Comparison of ENCODE assay signal across 8 mouse cellular contexts in the genomic region with DNA sequence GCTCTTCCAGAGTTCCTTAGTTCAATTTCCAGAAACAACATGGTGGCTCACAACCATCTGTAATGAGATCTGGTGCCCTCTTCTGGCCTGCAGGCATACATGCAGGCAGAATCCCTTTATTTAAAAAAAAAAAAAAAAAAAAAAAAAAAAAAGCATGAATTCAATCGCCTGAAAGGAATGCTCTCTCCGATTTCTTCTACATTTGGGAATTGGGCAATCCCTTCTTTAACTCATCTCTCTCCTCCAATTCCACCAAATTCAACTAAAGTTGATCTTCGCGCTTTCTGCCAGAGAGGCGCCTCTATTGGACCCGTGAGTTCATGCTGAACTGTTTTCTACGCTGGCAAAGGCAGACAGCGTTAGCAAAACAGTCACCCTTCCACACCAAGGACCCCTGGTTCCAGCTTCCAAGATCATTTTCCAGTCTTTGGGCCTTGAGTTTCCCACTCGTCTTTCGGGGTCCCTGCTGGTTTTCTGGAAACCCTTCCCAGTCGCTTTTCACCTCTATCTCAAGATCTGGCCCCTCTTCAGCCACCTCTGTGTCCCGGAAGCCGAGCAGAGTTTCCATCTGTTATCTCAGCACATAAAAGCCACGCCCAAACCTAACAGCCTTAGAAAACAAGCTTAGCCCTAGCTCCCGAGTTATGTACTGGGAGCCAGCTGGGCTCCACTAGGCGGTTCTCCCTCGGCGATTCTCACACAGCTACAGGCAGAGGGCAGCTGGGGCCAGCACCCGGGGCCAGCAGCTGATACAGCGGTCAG. TPM values are rescaled to one million over a fixed set of nuclear protein-coding genes. Genes with fewer than 3 reads are reported as not detected.
DNase-seq lines count a peak whose midpoint lies in the region; ATAC-seq and TF ChIP-seq lines count a peak whose summit lies in the region.

No protein-coding gene starts in this region.

- TF ChIP-seq POLR2A in limb, embryonic 14.5 days (IDR thresholded peaks at IDR 0.05; ENCODE audit: borderline replicate concordance, extremely low read depth, insufficient read depth, insufficient read length): no peak

- peak overlapping the region; percentile 33; the same call in 1 of the 2 replicates for H3K27ac ChIP-seq in forebrain, embryonic 14.5 days (ENCODE audit: low read depth, low read length)
- H3K27ac ChIP-seq in hindbrain, embryonic 10.5 days: peak overlapping the region; percentile 80
- H3K27ac ChIP-seq in limb, embryonic 14.5 days (replicated peaks; ENCODE audit: low read depth, low read length): no peak overlapping the region
- H3K27ac ChIP-seq in midbrain, embryonic 14.5 days (replicated peaks; ENCODE audit: low read depth, low read length): 0 out of 2 replicates have a peak overlapping the region, but pooled peaks have one; percentile 32

- H3K27me3 ChIP-seq in forebrain, embryonic 14.5 days (replicated peaks; ENCODE audit: control insufficient read depth, insufficient read depth, low read length): no peaks in the 10 kb centered on the region
- no peaks in the 10 kb centered on the region for H3K27me3 ChIP-seq in hindbrain, embryonic 10.5 days (ENCODE audit: insufficient read depth, poor library complexity, severe bottlenecking)
- no peaks in the 10 kb centered on the region for H3K27me3 ChIP-seq in limb, embryonic 14.5 days (ENCODE audit: control insufficient read depth, insufficient read depth, low read length)
- no peaks in the 10 kb centered on the region for H3K27me3 ChIP-seq in midbrain, embryonic 14.5 days (ENCODE audit: control insufficient read depth, insufficient read depth, low read length)

- H3K9ac ChIP-seq in forebrain, embryonic 14.5 days (ENCODE audit: low read length): peak overlapping the region; percentile 53; the same call in 1 of the 2 replicates
- H3K9ac ChIP-seq in limb, embryonic 14.5 days (ENCODE audit: low read depth, low read length, severe bottlenecking): 0 out of 2 replicates have a peak overlapping the region, but pooled peaks have one; percentile 12
- peak overlapping the region; percentile 43; the same call in 1 of the 2 replicates for H3K9ac ChIP-seq in midbrain, embryonic 14.5 days (replicated peaks; ENCODE audit: low read length)

- peaks cover 6% of the 10 kb centered on the region; the same call in 1 of the 2 replicates for H3K36me3 ChIP-seq in forebrain, embryonic 14.5 days (ENCODE audit: control insufficient read depth, insufficient read depth, low read length)
- H3K36me3 ChIP-seq in hindbrain, embryonic 10.5 days: peaks cover 18% of the 10 kb centered on the region
- H3K36me3 ChIP-seq in limb, embryonic 14.5 days (ENCODE audit: control insufficient read depth, insufficient read depth, low read length): peaks cover 14% of the 10 kb centered on the region
- peaks cover 15% of the 10 kb centered on the region for H3K36me3 ChIP-seq in midbrain, embryonic 14.5 days (ENCODE audit: control insufficient read depth, insufficient read depth, low read length)

- peak overlapping the region; percentile 58 for H3K4me2 ChIP-seq in forebrain, embryonic 14.5 days (ENCODE audit: low read length)
- H3K4me2 ChIP-seq in limb, embryonic 14.5 days (replicated peaks; ENCODE audit: low read depth, low read length, severe bottlenecking): peak overlapping the region; percentile 41
- peak overlapping the region; percentile 55 for H3K4me2 ChIP-seq in midbrain, embryonic 14.5 days (ENCODE audit: low read length)

- intact Hi-C loops in left cerebral cortex, postnatal 36 days (cut with DNase I): loop anchor here (5.0 kb wide), 1 partner anchor 504 kb away; no protein-coding TSS in a partner anchor

- 0 out of 2 replicates have a peak, but pooled peaks cover 2% of the 10 kb centered on the region for H3K4me1 ChIP-seq in forebrain, embryonic 14.5 days (ENCODE audit: control insufficient read depth, insufficient read depth, low read length)
- H3K4me1 ChIP-seq in hindbrain, embryonic 10.5 days (replicated peaks): peaks cover 12% of the 10 kb centered on the region
- peaks cover 8% of the 10 kb centered on the region; the same call in 1 of the 2 replicates for H3K4me1 ChIP-seq in limb, embryonic 14.5 days (ENCODE audit: control insufficient read depth, insufficient read depth, low read length)
- H3K4me1 ChIP-seq in midbrain, embryonic 14.5 days (ENCODE audit: control insufficient read depth, insufficient read depth, low read length): peaks cover 7% of the 10 kb centered on the region; the same call in 1 of the 2 replicates

- peak overlapping the region; percentile 27 for H3K4me3 ChIP-seq in forebrain, embryonic 14.5 days (ENCODE audit: low read depth, low read length)
- peak overlapping the region; percentile 51 for H3K4me3 ChIP-seq in hindbrain, embryonic 10.5 days
- peak overlapping the region; percentile 28 for H3K4me3 ChIP-seq in limb, embryonic 14.5 days (replicated peaks; ENCODE audit: low read length)
- peak overlapping the region; percentile 27 for H3K4me3 ChIP-seq in midbrain, embryonic 14.5 days (replicated peaks; ENCODE audit: low read depth, low read length)

- ATAC-seq in forebrain, embryonic 14.5 days: peak; percentile 32; the same call in 1 of the 2 replicates
- peak; percentile 73 for ATAC-seq in limb, embryonic 14.5 days (ENCODE audit: low FRiP score, low read depth)
- ATAC-seq in midbrain, embryonic 14.5 days (ENCODE audit: low FRiP score, low TSS enrichment): peak; percentile 69; the same call in 1 of the 2 replicates

- WGBS in forebrain, embryonic 14.5 days: 16% methylated on average over 20 of the region's 20 CpGs
- 17% methylated on average over 20 of the region's 20 CpGs for WGBS in hindbrain, embryonic 10.5 days
- WGBS in limb, embryonic 14.5 days: 10% methylated on average over 20 of the region's 20 CpGs
- whole genome bisulfite sequencing in midbrain, embryonic 14.5 days: 14% methylated on average over 20 of the region's 20 CpGs

- DNase-seq in CD4-positive, CD25-positive, alpha-beta regulatory T cell, adult 2 months (ENCODE audit: low read depth, low spot score): peak; percentile 83
- DNase-seq in adipocyte (ENCODE audit: low spot score): peak; percentile 39
- peak; percentile 53 for DNase-seq in forebrain, embryonic 14.5 days (ENCODE audit: low spot score)
- peak; percentile 64 for DNase-seq in hindbrain, embryonic 10.5 days (ENCODE audit: low spot score)
- DNase-seq in limb, embryonic 14.5 days (ENCODE audit: low spot score): peak; percentile 68
- DNase-seq in midbrain, embryonic 14.5 days: peak; percentile 60
- peak; percentile 83 for DNase-seq in thymus, postnatal 0 days (ENCODE audit: low spot score)
- DNase-seq in left cerebral cortex, postnatal 36 days (ENCODE audit: low spot score in 2 of 2): no peak

- no peaks in the 10 kb centered on the region for H3K9me3 ChIP-seq in forebrain, embryonic 14.5 days (replicated peaks; ENCODE audit: control insufficient read depth, low read length)
- H3K9me3 ChIP-seq in hindbrain, embryonic 10.5 days: no peaks in the 10 kb centered on the region
- H3K9me3 ChIP-seq in limb, embryonic 14.5 days (ENCODE audit: control insufficient read depth, low read length): no peaks in the 10 kb centered on the region
- no peaks in the 10 kb centered on the region for H3K9me3 ChIP-seq in midbrain, embryonic 14.5 days (ENCODE audit: control insufficient read depth, low read length)

RNA-seq across cellular contexts. Expression of a gene that starts 18.2 kb away (rescaled TPM):
- polyA plus RNA-seq in forebrain, embryonic 14.5 days (2014; fragmentation: Nextera tagmentation; extraction: Ambion mirVana): 266 and 307 TPM in 2 replicates
- 311 and 318 TPM in 2 replicates for polyA plus RNA-seq in hindbrain, embryonic 10.5 days (2016; fragmentation: Nextera tagmentation; extraction: Ambion mirVana)
- polyA plus RNA-seq in limb, embryonic 14.5 days (2012; rRNA removed): 274 and 285 TPM in 2 replicates
- 458 and 481 TPM in 2 replicates for polyA plus RNA-seq in limb, embryonic 14.5 days (2014; fragmentation: Nextera tagmentation; extraction: Ambion mirVana)
- polyA plus RNA-seq in midbrain, embryonic 14.5 days (2014; fragmentation: Nextera tagmentation; extraction: Ambion mirVana): 223 and 240 TPM in 2 replicates
- 341 and 352 TPM in 2 replicates for polyA plus RNA-seq in thymus, postnatal 0 days (2015; fragmentation: Nextera tagmentation; extraction: Ambion mirVana)
- 10 to 100 TPM; 56.0 to 59.1 TPM for total RNA-seq in left cerebral cortex, postnatal 36 days (2021)

RNA-seq across cellular contexts. Expression of a gene that starts 39.2 kb away (rescaled TPM):
- polyA plus RNA-seq in forebrain, embryonic 14.5 days (2014; fragmentation: Nextera tagmentation; extraction: Ambion mirVana): 619 and 916 TPM in 2 replicates
- polyA plus RNA-seq in hindbrain, embryonic 10.5 days (2016; fragmentation: Nextera tagmentation; extraction: Ambion mirVana): 772 and 890 TPM in 2 replicates
- polyA plus RNA-seq in limb, embryonic 14.5 days (2012; rRNA removed): 2,544 and 3,424 TPM in 2 replicates
- polyA plus RNA-seq in limb, embryonic 14.5 days (2014; fragmentation: Nextera tagmentation; extraction: Ambion mirVana): 1,076 and 1,174 TPM in 2 replicates
- polyA plus RNA-seq in midbrain, embryonic 14.5 days (2014; fragmentation: Nextera tagmentation; extraction: Ambion mirVana): 612 and 730 TPM in 2 replicates
- polyA plus RNA-seq in thymus, postnatal 0 days (2015; fragmentation: Nextera tagmentation; extraction: Ambion mirVana): 1,349 and 1,390 TPM in 2 replicates
- total RNA-seq in left cerebral cortex, postnatal 36 days (2021): 100 to 1,000 TPM; 305 to 329 TPM

Comparison
In these comparisons a context has a peak if more than half of its experiments do, and no peak if none do; other contexts are left out.
1. DNase-seq: peak in CD4-positive, CD25-positive, alpha-beta regulatory T cell, adult 2 months (single experiment), adipocyte (single experiment), forebrain, embryonic 14.5 days (single experiment), hindbrain, embryonic 10.5 days (single experiment), limb, embryonic 14.5 days (single experiment), midbrain, embryonic 14.5 days (single experiment) and thymus, postnatal 0 days (single experiment); none in left cerebral cortex, postnatal 36 days (0 of 2).
2. Peak in every context shown above with its lines, with median percentiles within 50 percentile points of each other: ATAC-seq, H3K4me2 ChIP-seq, H3K4me3 ChIP-seq and H3K9ac ChIP-seq.